Mouse (Mus musculus) midbrain, postnatal 0 days (tissue): ENCODE measurements at regions not wholly inside any gene's neighbourhood (a gene's known extent, or its start where the extent isn't known, plus 50 kb on each side); places are given as distances from the start of the nearest gene placed in this dataset.

ENCODE experiments used
- ATAC-seq: fragments of 200-750 bp; cut with Nextera tagmentation; 2 replicates; pipeline ENCODE4 v1.8.0; 2017; ENCODE audit warnings: moderate number of reproducible peaks, mild to moderate bottlenecking, moderate TSS enrichment, moderate library complexity; ENCODE audit not compliant: low FRiP score
- DNase-seq: peaks from one replicate; pipeline ENCODE4 v3.0.0-alpha.2; 2015; ENCODE audit warnings: low spot score
- H3K27ac ChIP-seq: fragments of 300-500 bp; sonication (generic); 2 replicates; pipeline ENCODE4 v1.5.1; 2014; ENCODE audit warnings: low read depth, mild to moderate bottlenecking, low read length, mixed read lengths
- H3K27me3 ChIP-seq: fragments of 300-500 bp; sonication (generic); 2 replicates; pipeline ENCODE4 v1.6.1; 2014; ENCODE audit warnings: low read length, control low read depth, mixed read lengths; ENCODE audit not compliant: insufficient read depth
- H3K36me3 ChIP-seq: fragments of 300-500 bp; sonication (generic); 2 replicates; pipeline ENCODE4 v1.6.1; 2014; ENCODE audit warnings: low read length, control low read depth, mixed read lengths; ENCODE audit not compliant: insufficient read depth
- H3K4me1 ChIP-seq: fragments of 300-500 bp; sonication (generic); 2 replicates; pipeline ENCODE4 v1.6.1; 2014; ENCODE audit warnings: mild to moderate bottlenecking, control low read depth, antibody characterized with exemption, low read length, mixed read lengths; ENCODE audit not compliant: insufficient read depth
- H3K4me2 ChIP-seq: fragments of 300-500 bp; sonication (generic); 2 replicates; pipeline ENCODE4 v1.6.1; 2014; ENCODE audit warnings: low read depth, mild to moderate bottlenecking, low read length, mixed read lengths; ENCODE audit not compliant: poor library complexity, severe bottlenecking
- H3K4me3 ChIP-seq: fragments of 300-500 bp; sonication (generic); 2 replicates; pipeline ENCODE4 v1.5.1; 2014; ENCODE audit warnings: low read depth, mild to moderate bottlenecking, low read length, moderate library complexity
- H3K9ac ChIP-seq: fragments of 300-500 bp; sonication (generic); replicated peaks from 2 replicates; pipeline ENCODE4 v1.6.1; 2014; ENCODE audit warnings: mild to moderate bottlenecking, low read length, moderate library complexity, mixed read lengths; ENCODE audit not compliant: poor library complexity, severe bottlenecking
- H3K9me3 ChIP-seq: fragments of 300-500 bp; sonication (generic); 2 replicates; pipeline ENCODE4 v1.6.1; 2016; ENCODE audit warnings: low read length, control low read depth
- CTCF ChIP-seq: IDR thresholded peaks from 2 replicates; pipeline ENCODE4 v1.5.1; 2016; ENCODE audit warnings: antibody characterized with exemption, mild to moderate bottlenecking
- WGBS: fragments of 180-500 bp; shearing (Covaris S2); extraction: QIAGEN DNeasy Blood & Tissue Kit; methylation state at CpG from one replicate; pipeline ENCODE4 v1.1.7; 2014; 5-methylcytosine and 5-hydroxymethylcytosine counted together

- no peaks in the 10 kb centered on the region for H3K27me3 ChIP-seq
- 60% methylated on average over 4 of the region's 4 CpGs for WGBS
- no peaks in the 10 kb centered on the region for H3K9me3 ChIP-seq
- no peaks in the 10 kb centered on the region for H3K36me3 ChIP-seq
- TF ChIP-seq CTCF = no peak
- no peak overlapping the region for H3K9ac ChIP-seq
- ATAC-seq (no peak), DNase-seq (no peak)
- no peaks in the 10 kb centered on the region for H3K4me1 ChIP-seq
- no peak overlapping the region for H3K27ac ChIP-seq
- H3K4me3 ChIP-seq = no peak overlapping the region
- no peak overlapping the region for H3K4me2 ChIP-seq
These were observed 99.6 kb upstream of the Osmr start for GRCm38 (mm10) chr15:6974410-6974809.

GRCm38 (mm10) chr15:6981430-6981829 is 106.7 kb upstream of the Osmr start:
- H3K4me3 ChIP-seq = no peak overlapping the region
- no peaks in the 10 kb centered on the region for H3K27me3 ChIP-seq
- TF ChIP-seq CTCF = no peak
- no peak for ATAC-seq
- no peaks in the 10 kb centered on the region for H3K36me3 ChIP-seq
- no peak overlapping the region for H3K4me2 ChIP-seq
- no peaks in the 10 kb centered on the region for H3K9me3 ChIP-seq
- no peak overlapping the region for H3K9ac ChIP-seq
- no peak for DNase-seq
- H3K27ac ChIP-seq = no peak overlapping the region
- no peaks in the 10 kb centered on the region for H3K4me1 ChIP-seq
- WGBS = 92% methylated on average over 9 of the region's 9 CpGs

DNA sequence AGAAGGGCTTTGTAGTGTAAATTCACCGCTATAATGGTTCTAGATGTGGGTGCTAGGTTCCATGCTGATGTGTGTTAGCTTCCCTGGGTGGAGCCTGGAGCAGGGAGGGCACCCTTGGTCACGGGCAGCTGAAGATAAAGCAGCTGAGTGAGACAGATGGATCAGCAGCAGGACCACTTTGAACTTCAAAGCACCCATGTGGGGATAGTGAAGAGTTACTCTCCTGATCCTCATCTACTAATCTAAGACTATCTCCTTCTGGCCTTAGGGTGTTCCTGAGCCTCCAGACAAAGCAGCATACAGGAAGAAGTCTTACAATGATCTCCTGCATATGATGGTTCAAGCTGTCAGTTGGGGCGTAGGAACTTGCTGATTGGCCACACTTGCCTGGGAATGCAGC is 107.1 kb upstream of the Lifr start:
- Histone ChIP-seq H3K27me3 (no peaks in the 10 kb centered on the region), H3K9me3 (no peaks in the 10 kb centered on the region), H3K4me1 (no peaks in the 10 kb centered on the region), H3K27ac (no peak overlapping the region), H3K9ac (no peak overlapping the region), H3K4me3 (no peak overlapping the region), H3K36me3 (no peaks in the 10 kb centered on the region), H3K4me2 (no peak overlapping the region)
- DNase-seq (no peak), ATAC-seq (no peak)
- no peak for TF ChIP-seq CTCF
- 74% methylated on average over 3 of the region's 3 CpGs for WGBS

DNA sequence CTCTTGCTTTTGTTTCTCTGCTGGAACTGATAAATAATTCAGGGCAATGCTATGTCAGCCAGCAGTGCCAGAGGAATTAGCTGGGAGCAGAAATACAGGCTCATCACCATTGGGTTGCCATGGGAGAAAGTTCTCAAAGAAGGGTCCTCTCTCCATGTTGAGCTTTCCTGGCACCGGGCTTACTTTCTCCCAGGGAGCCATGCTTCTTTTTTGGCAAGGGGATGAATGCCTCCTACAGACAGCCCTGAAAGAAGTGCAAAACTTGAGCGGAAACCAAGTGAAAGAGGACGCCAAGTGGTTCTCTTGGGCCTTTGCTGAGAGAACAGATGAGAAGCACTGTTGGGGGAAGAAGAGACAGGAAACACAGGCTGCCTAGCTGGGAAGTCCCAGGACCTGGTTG is 102.2 kb upstream of the Lifr start:
- Histone ChIP-seq H3K4me1 (no peaks in the 10 kb centered on the region), H3K4me2 (no peak overlapping the region), H3K27me3 (no peaks in the 10 kb centered on the region), H3K9me3 (no peaks in the 10 kb centered on the region), H3K36me3 (no peaks in the 10 kb centered on the region), H3K27ac (0 out of 2 replicates have a peak overlapping the region, but pooled peaks have one; percentile 32), H3K4me3 (no peak overlapping the region), H3K9ac (no peak overlapping the region)
- ATAC-seq (peak; percentile 91), DNase-seq (peak; percentile 89)
- peak; percentile 30; the same call in 1 of the 2 replicates for TF ChIP-seq CTCF
- WGBS = 50% methylated on average over 3 of the region's 3 CpGs

- Histone ChIP-seq H3K27me3 (no peaks in the 10 kb centered on the region), H3K9ac (no peak overlapping the region), H3K4me2 (no peak overlapping the region), H3K4me1 (no peaks in the 10 kb centered on the region), H3K27ac (0 out of 2 replicates have a peak overlapping the region, but pooled peaks have one; percentile 32), H3K9me3 (no peaks in the 10 kb centered on the region), H3K4me3 (no peak overlapping the region), H3K36me3 (no peaks in the 10 kb centered on the region)
- DNase-seq (no peak), ATAC-seq (no peak)
- TF ChIP-seq CTCF = no peak
- WGBS = 86% methylated on average over 6 of the region's 6 CpGs
These were observed 101.3 kb upstream of the Lifr start for GRCm38 (mm10) chr15:6989094-6989493.

GRCm38 (mm10) chr15:6993226-6993625 is 97.2 kb upstream of the Lifr start:
- Histone ChIP-seq H3K36me3 (no peaks in the 10 kb centered on the region), H3K4me3 (no peak overlapping the region), H3K4me2 (no peak overlapping the region), H3K4me1 (no peaks in the 10 kb centered on the region), H3K27me3 (no peaks in the 10 kb centered on the region), H3K9me3 (no peaks in the 10 kb centered on the region), H3K9ac (no peak overlapping the region), H3K27ac (no peak overlapping the region)
- DNase-seq (no peak), ATAC-seq (no peak)
- TF ChIP-seq CTCF = no peak
- 67% methylated on average over 9 of the region's 9 CpGs for WGBS
